Mouse (Mus musculus): Measurements from ENCODE around the gene Sim2.

Sim2 gene

DNA sequence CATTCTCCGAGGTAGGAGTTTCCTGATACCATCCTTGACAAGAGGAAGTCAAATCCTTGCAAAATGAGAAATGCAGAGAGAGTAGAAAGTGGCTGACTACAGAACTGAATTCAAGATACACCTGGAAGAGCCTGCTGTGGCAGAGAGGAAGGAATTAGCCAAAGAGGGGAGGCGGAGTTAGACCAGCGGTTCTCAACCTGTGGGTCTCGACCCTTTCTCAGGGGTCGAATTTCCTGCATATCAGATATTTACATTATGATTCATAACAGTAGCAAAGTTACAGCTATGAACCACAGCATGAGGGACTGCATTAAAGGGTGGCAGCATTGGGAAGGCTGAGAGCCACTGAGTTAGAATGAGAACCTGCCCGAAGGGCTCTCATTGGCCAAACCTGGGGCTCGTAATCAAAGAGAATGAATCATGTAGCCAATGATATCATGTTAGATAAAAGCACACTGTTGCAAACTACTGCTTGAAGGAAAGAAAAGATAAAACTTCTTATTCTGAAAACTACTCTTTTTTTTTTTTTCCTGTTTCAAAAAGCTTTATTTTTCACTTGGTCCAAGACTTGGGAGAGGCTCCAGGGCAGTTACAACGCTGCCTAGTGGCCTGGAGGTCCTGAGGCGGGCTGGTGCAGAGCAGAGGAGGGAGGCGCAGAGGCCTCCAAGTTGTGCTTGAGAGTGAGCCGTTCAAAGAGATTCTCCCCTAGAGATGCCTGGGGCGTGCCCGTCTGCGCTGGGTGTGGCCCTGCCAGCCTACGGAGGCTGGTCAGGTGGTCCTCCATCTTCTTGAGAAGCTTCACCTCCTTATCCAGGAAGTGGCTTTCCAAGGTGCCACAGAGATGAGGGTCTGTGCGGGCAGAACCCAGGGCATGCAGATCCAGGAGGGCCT is 84.2 kb downstream of the Sim2 start:
- no peak for DNase-seq

DNA sequence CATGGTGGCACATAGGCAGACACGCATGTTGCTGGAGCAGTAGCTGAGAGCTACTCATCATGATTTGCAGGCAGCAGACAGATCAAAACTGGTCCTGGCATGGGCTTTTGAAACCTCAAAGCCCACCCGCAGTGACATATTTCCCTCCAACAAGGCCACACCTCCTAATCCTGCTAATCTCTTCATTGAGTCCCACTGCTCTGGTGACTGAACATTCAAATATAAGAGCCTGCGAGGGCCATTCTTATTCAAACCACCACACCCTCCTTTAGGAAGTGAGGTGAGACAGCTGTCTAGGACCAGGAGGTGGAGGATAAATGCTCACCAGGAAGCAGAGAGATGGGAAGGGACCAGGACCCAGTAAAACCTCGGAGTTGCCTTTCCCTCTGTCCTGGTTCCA is 85.5 kb downstream of the Sim2 start:
- DNase-seq = no peak

DNA sequence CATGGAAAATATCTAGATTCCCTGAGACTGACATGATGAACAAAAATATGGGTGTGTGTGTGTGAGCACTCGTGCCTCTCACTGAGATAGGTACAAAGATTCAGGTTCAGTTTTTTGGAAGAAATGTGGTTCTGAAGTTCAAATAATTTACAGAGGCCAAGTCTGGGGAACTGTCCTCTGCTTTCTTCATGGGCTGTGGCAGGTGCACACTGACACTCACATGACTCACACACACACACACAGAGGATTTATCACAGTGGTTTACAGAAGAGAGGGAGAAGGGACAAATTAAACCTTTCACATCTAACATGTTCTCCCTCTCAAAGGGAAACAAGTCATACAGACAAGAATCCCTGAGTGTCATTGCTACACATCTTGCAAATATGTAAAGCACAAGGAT is 88.6 kb downstream of the Sim2 start:
- no peak for DNase-seq

DNA sequence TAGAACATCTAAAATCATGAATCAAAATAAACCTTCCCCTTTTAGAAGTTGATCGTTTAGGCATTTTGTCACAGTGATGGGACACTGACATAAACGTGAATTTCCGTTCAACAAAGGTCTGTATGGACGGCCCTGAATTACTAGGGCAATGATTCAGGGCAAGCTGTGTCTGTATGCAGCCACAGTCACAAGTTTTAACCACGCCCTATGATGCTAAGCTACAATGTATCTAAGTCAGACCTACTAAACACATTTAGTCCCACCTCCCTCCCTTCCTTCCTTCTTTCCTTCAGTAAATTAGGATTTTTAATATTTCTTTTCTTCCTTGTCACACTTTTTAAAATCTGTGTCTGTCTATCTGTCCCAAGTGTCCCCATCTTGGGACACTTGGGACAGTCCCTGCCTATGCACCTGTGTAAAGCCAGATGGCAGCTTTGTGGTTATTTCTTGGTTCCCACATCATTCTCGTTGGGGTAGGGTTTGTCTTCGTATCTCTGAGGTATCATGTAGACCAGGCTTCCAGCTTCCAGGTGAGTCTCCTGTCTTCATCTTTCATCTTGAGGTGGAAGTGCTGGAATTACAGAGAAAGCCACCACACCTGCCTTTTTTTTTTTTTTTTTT is 90.7 kb downstream of the Sim2 start:
- DNase-seq = no peak
